Mouse (Mus musculus) heart, embryonic 15.5 days (tissue): ENCODE results near the gene Ccdc42. TPM values are rescaled to one million over a fixed set of nuclear protein-coding genes. Genes with fewer than 3 reads are reported as not detected.
A peak's percentile ranks its signal among the peaks of the same experiment; 100 is the strongest.

Experiments
- ATAC-seq: fragments of 200-750 bp; cut with Nextera tagmentation; replicated peaks from 2 replicates; pipeline ENCODE4 v1.8.0; 2017; ENCODE audit warnings: low read depth, moderate TSS enrichment; ENCODE audit not compliant: insufficient number of reproducible peaks, insufficient read depth, low FRiP score
- H3K27ac ChIP-seq: fragments of 300-500 bp; sonication (generic); 2 replicates; pipeline ENCODE4 v1.5.1; 2015; ENCODE audit warnings: mild to moderate bottlenecking, inconsistent platforms
- H3K27me3 ChIP-seq: fragments of 300-500 bp; sonication (generic); 2 replicates; pipeline ENCODE4 v1.6.1; 2015; ENCODE audit warnings: inconsistent platforms
- H3K36me3 ChIP-seq: fragments of 300-500 bp; sonication (generic); 2 replicates; pipeline ENCODE4 v1.6.1; 2015; ENCODE audit warnings: mild to moderate bottlenecking, inconsistent platforms
- H3K4me1 ChIP-seq: fragments of 300-500 bp; sonication (generic); replicated peaks from 2 replicates; pipeline ENCODE4 v1.6.1; 2015; ENCODE audit warnings: inconsistent platforms
- H3K4me2 ChIP-seq: fragments of 300-500 bp; sonication (generic); 2 replicates; pipeline ENCODE4 v1.6.1; 2015; ENCODE audit warnings: inconsistent platforms, mild to moderate bottlenecking, moderate library complexity
- H3K4me3 ChIP-seq: fragments of 300-500 bp; sonication (generic); 2 replicates; pipeline ENCODE4 v1.5.1; 2015; ENCODE audit warnings: mild to moderate bottlenecking, inconsistent platforms
- H3K9ac ChIP-seq: fragments of 300-500 bp; sonication (generic); 2 replicates; pipeline ENCODE4 v1.6.1; 2015; ENCODE audit warnings: mild to moderate bottlenecking, inconsistent platforms
- H3K9me3 ChIP-seq: fragments of 300-500 bp; sonication (generic); replicated peaks from 2 replicates; pipeline ENCODE4 v1.6.1; 2016; ENCODE audit warnings: inconsistent platforms
- WGBS: fragments of 180-500 bp; shearing (Covaris S2); methylation state at CpG from one replicate; pipeline ENCODE4 v1.1.7; 2015; ENCODE audit warnings: mixed read lengths; 5-methylcytosine and 5-hydroxymethylcytosine counted together
- polyA plus RNA-seq: library from polyadenylated mRNA; unstranded; fragments of >200 nt; fragmentation: Nextera tagmentation; extraction: Ambion mirVana; gene quantifications from 2 replicates; pipeline ENCODE4 v1.2.1, GENCODE M21; 2015

Gene Ccdc42
- polyA plus RNA-seq, result 1.0 and 1.4 TPM in 2 replicates

DNA sequence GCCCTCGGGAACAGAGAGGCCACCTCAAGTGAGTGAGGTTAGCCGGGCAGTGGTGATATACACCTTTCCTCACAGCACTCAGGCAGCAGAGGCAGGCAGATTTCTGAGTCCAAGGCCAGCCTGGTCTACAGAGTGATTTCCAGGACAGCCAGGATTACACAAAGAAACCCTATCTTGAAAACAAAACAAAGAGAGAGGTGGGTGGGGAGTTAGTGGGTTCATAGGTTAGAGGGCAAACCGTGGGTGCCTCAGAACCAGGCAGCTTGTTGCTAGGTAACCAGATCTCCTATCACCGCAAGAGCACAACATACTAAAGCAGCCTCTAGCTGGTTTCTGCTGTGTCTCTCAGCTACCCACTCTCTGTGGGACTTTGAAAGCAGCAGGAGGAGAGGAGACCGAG, at the start of gene Ccdc42:
Ccdc42 (plus strand) TSS at position 301 of the 400 bp plus-strand sequence.
- Histone ChIP-seq H3K9me3 (no peaks in the 10 kb centered on the region), H3K27ac (no peak within 1 kb of the TSS), H3K4me3 (no peak within 1 kb of the TSS), H3K9ac (no peak within 1 kb of the TSS), H3K4me1 (peaks cover 21% of the 10 kb centered on the region), H3K36me3 (no peaks in the 10 kb centered on the region), H3K27me3 (no peaks in the 10 kb centered on the region), H3K4me2 (no peak within 1 kb of the TSS)
- 68% methylated on average over 5 of the region's 5 CpGs for WGBS
- ATAC-seq, result no peak

GRCm38 (mm10) chr11:68539621-68540020, 47.2 kb upstream of the Ccdc42 start:
- ATAC-seq, result no peak
- 53% methylated on average over 5 of the region's 5 CpGs for WGBS
- Histone ChIP-seq H3K27ac (no peak overlapping the region), H3K4me3 (no peak overlapping the region), H3K9ac (no peak overlapping the region), H3K27me3 (no peaks in the 10 kb centered on the region), H3K36me3 (no peaks in the 10 kb centered on the region), H3K4me1 (peaks cover 3% of the 10 kb centered on the region; the same call in 1 of the 2 replicates), H3K4me2 (no peak overlapping the region), H3K9me3 (no peaks in the 10 kb centered on the region)

- H3K9me3 ChIP-seq, result no peaks in the 10 kb centered on the region
- H3K4me3 ChIP-seq, result no peak overlapping the region
- 0 out of 2 replicates have a peak, but pooled peaks have one; percentile 40 for ATAC-seq
- WGBS, result 7% methylated on average over 8 of the region's 8 CpGs
- H3K36me3 ChIP-seq, result no peaks in the 10 kb centered on the region
- peak overlapping the region; percentile 32 for H3K4me2 ChIP-seq
- peak overlapping the region; percentile 68 for H3K27ac ChIP-seq
- peaks cover 22% of the 10 kb centered on the region for H3K4me1 ChIP-seq
- no peaks in the 10 kb centered on the region for H3K27me3 ChIP-seq
- no peak overlapping the region for H3K9ac ChIP-seq
Observed at GRCm38 (mm10) chr11:68544554-68544953, 42.3 kb upstream of the Ccdc42 start.

GRCm38 (mm10) chr11:68545172-68545571, 41.6 kb upstream of the Ccdc42 start:
- no peaks in the 10 kb centered on the region for H3K27me3 ChIP-seq
- ATAC-seq, result no peak
- H3K9me3 ChIP-seq, result no peaks in the 10 kb centered on the region
- no peak overlapping the region for H3K4me3 ChIP-seq
- no peak overlapping the region for H3K4me2 ChIP-seq
- no peak overlapping the region for H3K9ac ChIP-seq
- peak overlapping the region; percentile 68 for H3K27ac ChIP-seq
- no peaks in the 10 kb centered on the region for H3K36me3 ChIP-seq
- H3K4me1 ChIP-seq, result peaks cover 22% of the 10 kb centered on the region
- WGBS, result 29% methylated on average over 7 of the region's 7 CpGs

DNA sequence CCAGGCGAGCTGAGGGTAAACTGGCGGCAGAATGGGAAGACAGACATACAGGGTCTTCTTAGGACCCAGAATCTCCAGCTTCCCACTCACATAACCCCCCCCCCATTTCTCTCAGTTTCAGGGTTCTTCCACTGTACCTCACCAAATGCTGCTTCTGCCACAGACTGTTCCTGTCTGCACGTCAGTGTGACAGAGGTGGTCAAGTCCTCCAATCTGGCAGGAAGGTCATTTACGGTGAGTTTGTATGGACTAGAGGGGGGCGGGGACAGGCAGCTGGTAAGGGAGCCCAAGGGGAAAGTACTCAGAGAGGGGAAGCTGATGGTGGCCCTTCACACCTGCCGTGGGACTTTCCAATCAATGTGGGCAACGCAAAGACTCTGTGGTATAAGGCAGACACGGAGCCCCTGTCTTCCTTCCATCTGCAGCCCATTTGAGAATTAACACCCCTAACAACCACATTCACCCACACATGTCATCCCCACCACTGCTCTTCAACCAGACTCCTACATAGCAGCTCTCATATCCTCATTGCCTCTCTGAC, 41.1 kb upstream of the Ccdc42 start:
- Histone ChIP-seq H3K9me3 (no peaks in the 10 kb centered on the region), H3K4me3 (no peak overlapping the region), H3K27ac (peak overlapping the region; percentile 68; the same call in 1 of the 2 replicates), H3K9ac (no peak overlapping the region), H3K36me3 (no peaks in the 10 kb centered on the region), H3K27me3 (no peaks in the 10 kb centered on the region), H3K4me2 (no peak overlapping the region), H3K4me1 (peaks cover 22% of the 10 kb centered on the region)
- no peak for ATAC-seq
- 69% methylated on average over 8 of the region's 8 CpGs for WGBS

GRCm38 (mm10) chr11:68547484-68547883, 39.3 kb upstream of the Ccdc42 start:
- Histone ChIP-seq H3K4me2 (no peak overlapping the region), H3K27me3 (no peaks in the 10 kb centered on the region), H3K9ac (no peak overlapping the region), H3K27ac (no peak overlapping the region), H3K36me3 (no peaks in the 10 kb centered on the region), H3K4me1 (peaks cover 22% of the 10 kb centered on the region), H3K4me3 (no peak overlapping the region), H3K9me3 (no peaks in the 10 kb centered on the region)
- 43% methylated on average over 2 of the region's 2 CpGs for WGBS
- ATAC-seq, result no peak

DNA sequence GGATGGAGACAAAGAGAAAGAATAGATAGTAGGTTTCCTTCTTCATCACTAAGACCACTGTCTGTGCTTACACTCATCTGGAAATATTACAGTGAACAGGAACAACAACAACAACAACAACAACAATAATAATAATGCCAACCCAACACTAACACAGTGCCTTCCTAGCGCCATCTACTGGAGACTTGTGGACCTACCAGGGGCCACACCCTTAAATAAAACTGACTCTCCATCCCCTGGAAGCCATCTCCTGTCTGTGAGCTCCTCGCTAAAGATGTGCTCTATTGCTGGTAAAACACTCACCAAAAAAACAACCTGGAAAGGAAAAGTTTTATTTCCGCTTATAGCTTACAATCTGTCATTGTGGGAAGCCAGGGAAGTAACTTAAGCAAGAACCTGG, 37.2 kb upstream of the Ccdc42 start:
- Histone ChIP-seq H3K27ac (no peak overlapping the region), H3K9me3 (no peaks in the 10 kb centered on the region), H3K4me1 (peaks cover 23% of the 10 kb centered on the region), H3K4me2 (no peak overlapping the region), H3K4me3 (no peak overlapping the region), H3K9ac (no peak overlapping the region), H3K27me3 (no peaks in the 10 kb centered on the region), H3K36me3 (no peaks in the 10 kb centered on the region)
- ATAC-seq, result no peak
- 47% methylated on average over 3 of the region's 3 CpGs for WGBS

DNA sequence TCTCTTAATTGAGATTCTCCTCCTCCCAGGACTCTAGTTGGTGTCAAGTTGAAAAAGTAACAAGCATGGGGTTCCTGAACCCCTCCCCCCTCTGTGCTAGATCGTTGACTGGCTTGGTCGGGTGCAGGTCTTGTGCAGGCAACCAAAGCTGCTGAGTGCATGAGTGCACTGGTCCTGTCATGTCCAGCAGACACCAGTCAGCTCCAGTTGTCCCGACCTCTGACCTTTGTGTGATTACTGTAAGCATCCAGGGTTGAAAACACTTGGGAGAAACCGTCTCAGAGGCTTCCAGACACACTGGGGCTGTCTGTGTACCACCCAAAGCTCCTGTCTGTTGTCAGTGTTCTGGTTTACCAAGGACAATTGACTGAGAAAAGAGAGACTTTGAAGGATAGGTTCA, 36.5 kb upstream of the Ccdc42 start:
- peaks cover 16% of the 10 kb centered on the region for H3K4me1 ChIP-seq
- H3K27me3 ChIP-seq, result no peaks in the 10 kb centered on the region
- H3K27ac ChIP-seq, result no peak overlapping the region
- H3K4me3 ChIP-seq, result no peak overlapping the region
- no peak overlapping the region for H3K4me2 ChIP-seq
- H3K9ac ChIP-seq, result no peak overlapping the region
- H3K36me3 ChIP-seq, result no peaks in the 10 kb centered on the region
- 46% methylated on average over 4 of the region's 4 CpGs for WGBS
- no peaks in the 10 kb centered on the region for H3K9me3 ChIP-seq
- ATAC-seq, result no peak

- Histone ChIP-seq H3K9ac (no peak overlapping the region), H3K27me3 (peaks cover 15% of the 10 kb centered on the region), H3K36me3 (no peaks in the 10 kb centered on the region), H3K9me3 (no peaks in the 10 kb centered on the region), H3K4me1 (peaks cover 11% of the 10 kb centered on the region), H3K4me2 (no peak overlapping the region), H3K4me3 (no peak overlapping the region), H3K27ac (no peak overlapping the region)
- no peak for ATAC-seq
- 25% methylated on average over 8 of the region's 8 CpGs for WGBS
Observed at GRCm38 (mm10) chr11:68553981-68554471, 32.8 kb upstream of the Ccdc42 start.

- no peak within 1 kb of the TSS for H3K9ac ChIP-seq
Observed at GRCm38 (mm10) chr11:68555918-68556584, 30.8 kb upstream of the Ccdc42 start, which contains the start of gene Mfsd6l. Mfsd6l (plus strand) TSS chr11:68556186.

GRCm38 (mm10) chr11:68559546-68559945, 27.3 kb upstream of the Ccdc42 start:
- no peak overlapping the region for H3K9ac ChIP-seq
- WGBS, result 63% methylated on average over 1 of the region's 1 CpGs
- H3K36me3 ChIP-seq, result no peaks in the 10 kb centered on the region
- H3K9me3 ChIP-seq, result no peaks in the 10 kb centered on the region
- H3K4me1 ChIP-seq, result peaks cover 7% of the 10 kb centered on the region
- ATAC-seq, result no peak
- no peak overlapping the region for H3K27ac ChIP-seq
- H3K27me3 ChIP-seq, result peaks cover 20% of the 10 kb centered on the region
- H3K4me2 ChIP-seq, result no peak overlapping the region
- H3K4me3 ChIP-seq, result no peak overlapping the region

More at GRCm38 (mm10) chr11:68555918-68556584, 30.8 kb upstream of the Ccdc42 start, which contains the start of gene Mfsd6l:
- no peak for ATAC-seq
- H3K4me1 ChIP-seq, result peaks cover 11% of the 10 kb centered on the region
- peak within 1 kb of the TSS; percentile 56 for H3K4me2 ChIP-seq
- H3K36me3 ChIP-seq, result no peaks in the 10 kb centered on the region
- no peaks in the 10 kb centered on the region for H3K9me3 ChIP-seq
- H3K27ac ChIP-seq, result no peak within 1 kb of the TSS
- H3K4me3 ChIP-seq, result peak within 1 kb of the TSS; percentile 34
- peaks cover 15% of the 10 kb centered on the region for H3K27me3 ChIP-seq
- WGBS, result 10% methylated on average over 37 of the region's 37 CpGs
